Mouse (Mus musculus) CD4-positive naive resting alpha-beta T cell, adult 76 days (primary cell): Measurements from ENCODE around the gene Slc15a3. TPM values are rescaled to one million over a fixed set of nuclear protein-coding genes. Genes with fewer than 3 reads are reported as not detected.

ENCODE experiments used
- total RNA-seq: library from RNA; stranded (reverse); gene quantifications from one replicate; pipeline ENCODE4 v1.2.4, GENCODE M21; 2023

The Slc15a3 gene
- 4.9 TPM for total RNA-seq

GRCm38 (mm10) chr19:10839010-10839892, at the start of gene Slc15a3:
TSS of gene Slc15a3 (plus strand) at chr19:10839727.

GRCm38 (mm10) chr19:10829436-10830175, 9.9 kb upstream of the Slc15a3 start, which contains the start of gene Cd6:
TSS of gene Cd6 (minus strand) at chr19:10830058.

GRCm38 (mm10) chr19:10869886-10870527, 30.5 kb downstream of the Slc15a3 start, which contains the start of gene Tmem132a:
TSS of gene Tmem132a (minus strand) at chr19:10869940.

GRCm38 (mm10) chr19:10881426-10882154, 42.1 kb downstream of the Slc15a3 start, which contains the start of gene Tmem109:
TSS of gene Tmem109 (minus strand) at chr19:10882001.

GRCm38 (mm10) chr19:10895016-10895528, 55.5 kb downstream of the Slc15a3 start, which contains the start of gene Prpf19:
TSS of gene Prpf19 (plus strand) at chr19:10895231.

Other genes with a start within 250 kb of the Slc15a3 start
- gene Ddb1, start 234.4 kb upstream of the Slc15a3 start, total RNA-seq: 229 TPM
- gene Tkfc, start 234.1 kb upstream of the Slc15a3 start, total RNA-seq: 6.8 TPM
- gene Vwce, start 205.5 kb upstream of the Slc15a3 start, total RNA-seq: 7.2 TPM
- gene Pga5, start 161.7 kb upstream of the Slc15a3 start, total RNA-seq: not detected
- gene Vps37c, start 151.0 kb upstream of the Slc15a3 start, total RNA-seq: 19.2 TPM
- 323 TPM for gene Cd5, start 100.7 kb upstream of the Slc15a3 start, total RNA-seq
- gene Cd6, start 9.7 kb upstream of the Slc15a3 start, total RNA-seq: 312 TPM
- gene Tmem132a, start 30.2 kb downstream of the Slc15a3 start, total RNA-seq: 0.15 TPM
- gene Tmem109, start 42.3 kb downstream of the Slc15a3 start, total RNA-seq: 24.1 TPM
- 111 TPM for gene Prpf19, start 55.5 kb downstream of the Slc15a3 start, total RNA-seq
- not detected for gene Zp1, start 80.9 kb downstream of the Slc15a3 start, total RNA-seq
- gene Ptgdr2, start 97.4 kb downstream of the Slc15a3 start, total RNA-seq: not detected
- 22.2 TPM for gene Ccdc86, start 109.5 kb downstream of the Slc15a3 start, total RNA-seq
- gene Ms4a10, start 134.9 kb downstream of the Slc15a3 start, total RNA-seq: not detected
- gene Ms4a15, start 153.5 kb downstream of the Slc15a3 start, total RNA-seq: not detected
- gene Ms4a18, start 178.3 kb downstream of the Slc15a3 start, total RNA-seq: not detected
- gene Ms4a8a, start 241.4 kb downstream of the Slc15a3 start, total RNA-seq: 0.50 TPM